Mouse (Mus musculus) right cerebral cortex, adult 2 months (tissue): ENCODE results near the gene Sox15.

ENCODE experiments used
- DNase-seq, 2 experiments: peaks; one replicate each; pipeline ENCODE4 v3.0.0; 2021 to 2022; ENCODE audit warnings: low spot score in 2 of 2

The Sox15 gene

DNA sequence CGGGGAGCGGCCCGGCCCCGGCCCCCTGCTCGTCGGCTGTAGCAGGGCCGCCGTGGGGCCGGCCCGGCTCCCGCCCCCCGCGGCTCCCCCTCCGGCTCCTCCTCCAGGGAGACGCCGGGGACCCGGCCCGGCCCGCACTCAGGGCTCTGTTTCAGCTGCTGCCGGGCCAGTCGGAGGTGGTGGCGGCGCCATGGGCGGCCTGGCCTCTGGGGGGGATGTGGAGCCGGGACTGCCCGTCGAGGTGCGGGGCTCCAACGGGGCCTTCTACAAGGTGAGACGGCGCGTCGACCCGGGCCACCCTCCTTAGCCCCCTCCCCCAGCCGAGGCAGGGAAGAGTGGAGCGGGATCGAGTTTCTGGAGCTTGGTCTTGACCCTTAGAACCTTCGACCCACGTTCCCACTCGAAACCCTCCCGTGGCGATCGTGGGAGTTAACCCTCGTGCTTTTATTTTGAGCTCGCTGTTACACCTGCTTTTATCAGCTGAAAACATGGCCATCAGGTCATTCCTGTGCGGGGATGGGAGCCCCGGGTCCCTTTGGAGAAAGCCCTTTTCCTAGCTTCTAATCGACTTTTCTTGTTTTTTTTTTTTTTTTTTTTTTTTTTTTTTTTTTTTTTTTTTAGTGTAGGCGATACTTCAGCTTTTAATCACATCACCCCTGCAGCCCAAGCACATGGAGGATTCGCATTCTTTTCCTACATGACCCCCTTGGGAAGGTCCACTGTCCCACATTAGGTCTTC is 21.8 kb upstream of the Sox15 start:
- DNase-seq: no peak

- DNase-seq: no peak
Measured at GRCm38 (mm10) chr11:69635471-69635870, 19.6 kb upstream of the Sox15 start.

- no peak for DNase-seq
Measured at GRCm38 (mm10) chr11:69645860-69646259, 9.3 kb upstream of the Sox15 start.

DNA sequence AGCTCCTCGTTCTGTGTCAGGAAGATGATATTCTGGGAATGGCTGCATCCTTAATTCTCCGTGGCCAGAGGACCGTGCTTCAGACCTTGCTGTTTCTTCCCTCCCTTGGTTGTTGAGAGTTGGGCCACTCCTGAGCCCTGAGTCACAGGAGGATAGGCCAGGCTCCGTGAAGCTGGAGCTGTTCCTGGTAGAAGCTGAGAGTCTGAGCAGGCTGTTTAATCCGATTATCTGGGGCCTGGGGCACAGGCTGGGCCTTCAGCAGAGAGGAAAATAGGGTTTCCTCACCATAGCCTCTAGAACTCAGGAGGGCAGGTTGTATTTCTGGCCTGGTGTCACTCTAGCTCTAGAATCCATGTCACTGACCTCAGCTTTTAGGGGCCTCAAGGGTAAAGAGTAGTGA is 1.7 kb upstream of the Sox15 start:
- DNase-seq: no peak

DNA sequence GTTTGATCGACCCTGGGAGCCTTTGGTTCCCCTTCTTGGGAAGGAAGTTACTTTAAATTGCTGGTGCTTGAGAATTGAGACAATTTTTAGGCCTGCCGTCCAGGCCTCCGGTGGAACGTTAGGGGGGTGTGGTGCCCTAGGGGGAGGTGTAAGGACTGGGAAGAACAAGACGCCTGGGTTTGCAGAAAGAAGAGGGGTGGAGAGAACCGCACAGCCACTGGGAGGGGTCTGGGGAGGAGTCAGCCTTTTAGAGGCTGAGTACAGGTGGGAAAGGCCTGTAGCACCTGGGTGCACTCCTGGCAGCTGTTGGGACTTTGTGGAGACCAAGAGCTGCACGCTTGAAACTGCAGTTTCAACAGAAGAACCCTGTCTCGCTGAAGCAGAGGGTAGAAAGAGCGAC is 354 bp upstream of the Sox15 start:
- no peak for DNase-seq

GRCm38 (mm10) chr11:69656065-69656455 is 946 bp downstream of the Sox15 start:
- no peak for DNase-seq

DNA sequence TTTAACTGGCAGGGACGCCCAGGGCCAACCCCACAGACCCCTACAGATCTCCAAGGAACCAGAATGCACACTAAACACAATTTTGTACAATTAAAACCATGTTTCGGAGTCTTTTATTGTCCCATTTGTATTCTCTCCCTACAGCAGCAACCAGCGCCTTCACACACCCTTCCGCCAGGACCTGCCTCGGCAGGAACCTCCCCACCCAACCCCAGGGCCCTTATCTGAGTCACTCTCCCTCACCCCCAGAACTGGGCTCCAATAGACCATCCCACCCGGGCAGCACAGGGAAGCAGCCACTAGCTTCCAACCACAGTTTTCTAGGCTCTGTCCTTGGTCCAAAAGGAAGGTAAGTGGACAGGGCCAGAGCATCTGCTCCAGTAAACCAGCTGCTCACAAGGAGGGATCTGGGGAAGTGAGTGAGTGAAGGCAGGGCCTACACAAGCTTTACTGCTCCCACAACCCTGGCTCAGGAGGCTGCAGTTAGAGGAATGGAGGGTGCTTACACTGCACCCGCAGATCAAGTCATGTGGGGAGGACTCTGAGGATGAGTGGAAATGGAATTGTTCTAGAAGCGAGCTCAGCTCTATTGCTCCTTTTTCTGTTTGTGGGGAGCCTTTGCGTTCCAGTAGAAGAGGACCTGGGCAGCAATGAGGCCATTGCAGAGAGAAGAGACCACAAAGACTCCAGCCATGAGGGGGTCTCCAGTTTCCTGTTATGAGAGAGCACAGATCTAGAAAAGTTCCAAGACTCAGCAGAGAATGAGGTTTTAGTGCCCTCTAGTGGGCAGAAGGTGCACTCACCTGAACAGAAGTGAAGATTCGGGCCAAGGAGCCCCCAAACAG is 1.7 kb downstream of the Sox15 start:
- DNase-seq: peak in 1 of 2 experiments; percentile 68

- DNase-seq: no peak
Measured at GRCm38 (mm10) chr11:69657462-69657881, 2.4 kb downstream of the Sox15 start.

- DNase-seq: no peak
Measured at GRCm38 (mm10) chr11:69661221-69661881, 6.2 kb downstream of the Sox15 start.

DNA sequence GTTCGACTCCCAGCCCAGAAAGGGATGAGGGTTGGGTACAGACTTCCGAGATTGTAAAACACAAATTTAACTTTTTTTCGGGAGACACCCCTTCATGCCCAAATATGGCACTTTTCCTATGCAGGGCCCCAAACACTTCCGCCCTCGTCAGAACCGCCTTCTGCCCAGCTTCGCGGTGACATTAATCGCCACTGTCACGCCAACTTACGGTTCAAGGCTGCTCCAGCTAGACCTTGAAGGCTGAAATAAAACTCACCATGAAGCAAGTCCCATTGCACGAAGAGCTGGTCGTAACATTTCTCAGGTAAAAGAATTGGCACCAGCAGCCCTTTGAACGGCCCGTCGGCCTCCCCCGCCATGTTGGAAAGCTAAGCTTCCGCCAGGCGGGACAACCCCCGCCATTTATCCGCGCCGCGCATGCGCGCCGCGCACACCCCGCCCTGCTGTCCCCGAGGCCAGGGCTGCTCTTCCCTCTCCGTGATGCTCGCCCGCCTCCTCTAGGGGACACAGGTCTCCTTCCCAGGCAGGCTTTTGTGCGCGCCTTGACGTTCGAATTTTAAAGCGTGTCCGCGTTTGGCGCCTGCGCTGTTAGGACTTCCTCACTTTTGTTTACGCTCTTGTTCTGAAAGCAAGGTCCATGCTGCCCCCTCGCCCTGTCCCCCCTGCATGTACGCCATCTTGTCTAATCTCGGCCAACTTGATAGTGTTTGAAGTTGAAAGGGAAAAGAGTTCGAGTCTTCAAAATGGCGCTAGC is 7.3 kb downstream of the Sox15 start, which contains the start of gene Mpdu1:
Gene Mpdu1, minus strand, starts transcription at position 430 of the 754 bp plus-strand sequence.
- peak; percentile 92 to 93 for DNase-seq

DNA sequence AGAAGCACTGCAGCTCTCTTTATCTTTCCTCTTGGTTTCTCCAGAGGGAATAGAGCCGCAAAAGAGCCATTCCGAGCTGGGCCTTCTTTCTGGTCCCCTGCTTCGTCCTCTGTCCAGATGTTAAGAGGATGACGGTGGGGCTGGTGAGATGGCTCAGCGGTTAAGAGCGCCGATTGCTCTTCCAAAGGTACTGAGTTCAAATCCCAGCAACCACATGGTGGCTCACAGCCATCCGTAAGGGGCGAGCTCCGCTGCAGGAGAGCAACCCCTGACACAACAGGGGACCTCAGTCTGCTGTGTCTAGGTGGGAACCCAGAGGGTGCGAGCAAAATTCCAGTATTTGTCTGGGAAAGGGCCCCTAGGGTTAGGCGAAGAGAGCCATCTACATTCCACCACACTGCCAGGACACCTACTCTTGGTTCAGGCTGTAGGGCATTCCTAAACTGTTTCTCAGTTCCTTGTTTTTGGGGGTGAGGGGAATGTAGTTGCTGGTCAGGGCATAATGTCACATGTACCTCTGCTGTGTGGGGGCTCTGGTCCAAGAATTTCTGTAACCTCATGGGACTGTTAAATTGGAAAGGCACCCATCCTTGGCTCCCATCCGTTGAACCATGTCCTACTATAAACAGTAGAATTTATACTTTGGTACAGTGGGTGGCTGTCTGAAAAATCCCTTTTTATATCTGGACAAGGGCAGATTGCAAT is 8.0 kb downstream of the Sox15 start:
- DNase-seq: no peak

DNA sequence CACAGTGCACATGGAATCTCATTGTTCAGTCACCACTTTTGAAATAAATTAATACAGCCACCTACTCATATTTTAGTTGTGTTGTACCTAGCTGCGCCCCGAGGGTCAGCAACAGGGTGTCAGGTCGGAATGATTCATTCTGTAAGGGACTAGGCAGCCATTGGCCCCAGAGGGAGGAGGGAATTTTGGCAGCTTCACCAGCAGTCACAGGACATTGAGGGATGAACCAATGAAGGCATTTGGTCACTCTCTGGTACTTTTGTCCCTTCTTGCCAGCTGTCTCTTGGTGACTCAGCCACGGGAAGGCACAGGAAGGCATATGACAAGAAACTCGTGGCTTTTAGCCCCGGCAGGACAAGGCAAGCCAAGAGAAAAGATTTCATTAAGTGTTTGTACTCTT is 8.7 kb downstream of the Sox15 start:
- DNase-seq: no peak

DNA sequence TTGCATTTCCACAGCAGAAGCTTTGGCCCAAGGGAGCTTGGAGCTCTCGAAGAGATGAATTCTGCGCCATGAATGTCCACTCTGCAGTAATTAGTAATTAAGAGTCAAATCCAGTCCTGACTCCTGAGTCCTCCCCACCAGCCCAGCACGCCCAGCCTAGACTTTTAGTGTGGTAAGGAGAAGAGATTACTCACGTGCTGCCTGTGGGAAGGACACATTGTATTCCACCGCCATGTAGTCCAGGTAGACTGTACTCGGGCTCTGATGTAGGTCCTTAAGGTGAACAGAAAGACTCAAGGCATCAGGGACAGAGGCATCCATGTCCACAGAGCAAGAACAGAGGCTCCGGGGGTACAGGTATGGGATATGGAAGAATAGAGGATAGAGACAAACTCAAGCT is 9.7 kb downstream of the Sox15 start:
- DNase-seq: no peak

- no peak for DNase-seq
Measured at GRCm38 (mm10) chr11:69665457-69665960, 10.4 kb downstream of the Sox15 start.

- peak; percentile 80 to 85 for DNase-seq
Measured at GRCm38 (mm10) chr11:69665961-69666664, 11.0 kb downstream of the Sox15 start, which contains the start of gene Cd68. Gene Cd68 (minus strand): TSS chr11:69666153.

GRCm38 (mm10) chr11:69666665-69667005 is 11.5 kb downstream of the Sox15 start:
- no peak for DNase-seq

- DNase-seq: peak; percentile 87 to 89
Measured at GRCm38 (mm10) chr11:69670786-69671725, 15.9 kb downstream of the Sox15 start.

DNA sequence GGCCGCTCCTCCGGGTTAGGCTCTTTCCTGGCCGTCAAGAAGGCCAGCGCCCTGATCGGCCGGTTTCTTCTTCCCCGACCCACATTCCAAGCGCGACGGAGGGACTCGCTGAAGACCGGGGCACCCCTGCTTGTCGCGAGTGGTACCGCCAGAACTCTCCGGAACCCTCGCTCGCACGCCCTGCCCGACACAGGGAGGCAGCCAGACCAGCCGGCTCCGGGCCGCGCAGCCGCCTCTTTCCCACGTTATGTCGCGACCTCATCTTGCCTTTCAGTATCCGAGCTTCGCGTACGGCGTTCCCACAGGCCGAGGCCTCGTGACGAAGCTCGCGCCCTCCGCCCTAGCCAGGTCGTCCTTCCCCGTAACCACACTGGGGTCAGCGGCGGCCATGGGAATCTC is 16.6 kb downstream of the Sox15 start:
- no peak for DNase-seq

GRCm38 (mm10) chr11:69672211-69672706 is 17.1 kb downstream of the Sox15 start, which contains the start of gene Eif4a1:
Gene Eif4a1 (minus strand): TSS chr11:69672423.
- DNase-seq: peak; percentile 100
